Mouse (Mus musculus) right cerebral cortex, postnatal 36 days (tissue): ENCODE data around the gene Chrna10.

Experiments used
- DNase-seq, 2 experiments: peaks; one replicate each; pipeline ENCODE4 v3.0.0; 2022; ENCODE audit warnings: low spot score in 2 of 2, mixed read lengths in 1 of 2

The Chrna10 gene

GRCm38 (mm10) chr7:102116579-102117331 is at the start of gene Chrna10:
Chrna10 (minus strand) TSS chr7:102116828.
- no peak for DNase-seq

- DNase-seq: no peak
Measured at GRCm38 (mm10) chr7:102153691-102154090, 37.1 kb upstream of the Chrna10 start.

GRCm38 (mm10) chr7:102137898-102138297 is 21.3 kb upstream of the Chrna10 start:
- no peak for DNase-seq

GRCm38 (mm10) chr7:102137464-102137863 is 20.8 kb upstream of the Chrna10 start:
- no peak for DNase-seq

GRCm38 (mm10) chr7:102132395-102132794 is 15.8 kb upstream of the Chrna10 start:
- DNase-seq: no peak

- DNase-seq: no peak
Measured at GRCm38 (mm10) chr7:102120326-102120725, 3.7 kb upstream of the Chrna10 start.

GRCm38 (mm10) chr7:102117382-102117781 is 754 bp upstream of the Chrna10 start:
- no peak for DNase-seq

- DNase-seq: no peak
Measured at GRCm38 (mm10) chr7:102113151-102113729, 3.4 kb downstream of the Chrna10 start.

GRCm38 (mm10) chr7:102109746-102110145 is 6.9 kb downstream of the Chrna10 start:
- DNase-seq: no peak

- DNase-seq: no peak
Measured at GRCm38 (mm10) chr7:102109171-102109570, 7.5 kb downstream of the Chrna10 start, which contains the start of gene Art5. Art5 (minus strand) TSS chr7:102109489.

- no peak for DNase-seq
Measured at GRCm38 (mm10) chr7:102108206-102108605, 8.4 kb downstream of the Chrna10 start.

GRCm38 (mm10) chr7:102106700-102107141 is 9.9 kb downstream of the Chrna10 start:
- no peak for DNase-seq

GRCm38 (mm10) chr7:102104126-102104525 is 12.5 kb downstream of the Chrna10 start:
- no peak for DNase-seq

- no peak for DNase-seq
Measured at GRCm38 (mm10) chr7:102103555-102103954, 13.1 kb downstream of the Chrna10 start.

- DNase-seq: no peak
Measured at GRCm38 (mm10) chr7:102102696-102103095, 13.9 kb downstream of the Chrna10 start.

GRCm38 (mm10) chr7:102102241-102102640 is 14.4 kb downstream of the Chrna10 start:
- DNase-seq: no peak

- no peak for DNase-seq
Measured at GRCm38 (mm10) chr7:102101487-102101886, 15.1 kb downstream of the Chrna10 start, which contains the start of gene Art1. Art1 (plus strand) TSS chr7:102101743.

GRCm38 (mm10) chr7:102100868-102101267 is 15.8 kb downstream of the Chrna10 start:
- DNase-seq: no peak

- DNase-seq: no peak
Measured at GRCm38 (mm10) chr7:102099760-102100661, 16.6 kb downstream of the Chrna10 start.

GRCm38 (mm10) chr7:102087336-102087735 is 29.3 kb downstream of the Chrna10 start:
- DNase-seq: no peak

- no peak for DNase-seq
Measured at GRCm38 (mm10) chr7:102084041-102084696, 32.5 kb downstream of the Chrna10 start.

- DNase-seq: no peak
Measured at GRCm38 (mm10) chr7:102082816-102083215, 33.8 kb downstream of the Chrna10 start, which contains the start of gene Trpc2. Trpc2 (plus strand) TSS chr7:102083116.
